Mouse (Mus musculus) liver (tissue): ENCODE data around the gene Obsl1.

Source experiments
- DNase-seq: peaks from one replicate; pipeline ENCODE4 v3.0.0-alpha.2; 2020; ENCODE audit warnings: mixed read lengths

Gene Obsl1

DNA sequence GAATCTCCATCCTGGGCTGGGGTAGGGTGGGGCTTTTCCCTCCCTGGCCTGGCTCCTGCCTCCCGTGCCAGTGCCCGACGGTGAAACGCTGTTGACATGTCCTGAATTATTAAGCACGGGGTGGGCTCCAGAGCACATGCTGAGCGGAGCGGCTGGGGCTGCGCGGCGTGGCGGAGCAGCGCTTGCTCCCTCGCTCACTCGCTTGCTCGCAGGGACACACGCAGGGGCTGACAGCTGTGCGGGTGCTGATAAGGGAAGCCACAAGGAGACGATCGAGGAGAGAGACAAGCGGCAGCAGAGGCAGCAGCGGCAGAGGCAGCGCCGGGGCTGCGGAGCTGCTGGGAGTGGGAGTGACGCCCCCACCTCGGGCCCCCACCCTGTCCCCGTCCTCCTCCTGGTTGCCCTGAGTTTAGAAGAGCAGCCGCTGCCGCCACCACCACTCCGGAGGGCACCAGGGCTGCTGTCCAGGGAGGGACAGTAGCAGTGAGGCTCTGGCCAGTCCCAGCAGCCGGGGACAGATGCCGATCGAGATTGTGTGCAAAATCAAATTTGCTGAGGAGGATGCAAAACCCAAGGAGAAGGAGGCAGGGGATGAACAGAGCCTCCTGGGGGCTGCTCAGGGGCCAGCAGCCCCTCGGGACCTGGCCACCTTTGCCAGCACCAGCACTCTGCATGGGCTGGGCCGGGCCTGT lies 55.8 kb downstream of the Obsl1 start, which contains the start of gene Asic4:
Gene Asic4 (plus strand): TSS at position 123 of the 692 bp plus-strand sequence.
- DNase-seq: peak; percentile 78

DNA sequence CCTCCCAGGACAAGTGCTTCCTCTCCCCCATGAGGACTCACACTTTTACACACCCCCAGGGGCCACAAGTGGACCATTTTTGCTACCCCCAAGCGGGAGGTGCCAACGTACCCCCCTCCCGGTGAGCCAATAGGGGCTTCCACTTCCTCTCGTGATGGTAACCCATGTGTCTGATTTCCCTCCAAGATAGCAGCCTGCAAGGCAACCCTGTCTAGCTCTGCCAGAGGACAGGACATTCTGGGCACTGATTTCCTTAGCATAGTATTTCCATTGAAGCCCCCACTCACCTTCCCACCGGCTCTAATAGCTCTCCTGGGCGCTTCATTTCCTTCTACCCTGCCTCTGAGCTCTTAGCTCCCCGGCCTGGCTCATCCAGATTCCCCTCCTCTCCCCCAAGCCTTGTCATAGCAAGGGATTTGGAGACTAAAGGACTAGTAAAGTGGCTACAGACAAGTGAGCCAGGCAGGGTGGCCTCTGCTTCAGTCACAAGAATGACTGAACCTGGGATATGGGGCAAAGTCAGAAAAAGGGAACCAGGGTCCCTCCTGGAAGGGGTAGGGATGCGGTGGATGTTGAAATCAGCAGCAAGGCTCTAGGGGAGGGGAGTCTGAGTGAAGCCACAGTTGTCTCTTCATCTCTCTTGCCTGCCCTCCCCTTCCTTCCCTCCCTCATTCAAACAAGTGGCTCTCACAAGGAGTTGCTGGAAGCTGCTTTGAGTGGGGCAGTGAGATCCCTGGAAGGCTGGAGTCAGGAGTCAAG lies 56.7 kb downstream of the Obsl1 start:
- DNase-seq: no peak

- no peak for DNase-seq
Measured at GRCm38 (mm10) chr1:75448937-75449336, 57.3 kb downstream of the Obsl1 start.

DNA sequence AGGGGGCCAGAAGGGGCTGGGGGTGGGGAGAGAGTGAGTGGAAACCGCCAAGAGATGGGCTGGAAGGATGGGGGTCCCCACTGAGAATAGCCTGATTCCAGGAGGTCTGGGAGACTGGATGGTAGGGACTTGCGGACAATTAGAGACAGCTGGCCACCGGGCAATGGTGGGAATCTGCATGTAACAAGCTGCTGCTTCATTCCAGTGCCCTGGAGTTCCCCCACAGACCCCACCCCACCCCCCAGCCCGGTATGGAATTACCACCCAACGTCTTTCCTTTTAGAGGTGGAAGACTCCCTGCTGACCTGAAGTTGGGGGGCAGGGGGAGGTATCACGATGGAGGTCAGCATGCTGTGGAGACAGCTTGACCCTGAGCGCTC lies 58.2 kb downstream of the Obsl1 start:
- DNase-seq: no peak

DNA sequence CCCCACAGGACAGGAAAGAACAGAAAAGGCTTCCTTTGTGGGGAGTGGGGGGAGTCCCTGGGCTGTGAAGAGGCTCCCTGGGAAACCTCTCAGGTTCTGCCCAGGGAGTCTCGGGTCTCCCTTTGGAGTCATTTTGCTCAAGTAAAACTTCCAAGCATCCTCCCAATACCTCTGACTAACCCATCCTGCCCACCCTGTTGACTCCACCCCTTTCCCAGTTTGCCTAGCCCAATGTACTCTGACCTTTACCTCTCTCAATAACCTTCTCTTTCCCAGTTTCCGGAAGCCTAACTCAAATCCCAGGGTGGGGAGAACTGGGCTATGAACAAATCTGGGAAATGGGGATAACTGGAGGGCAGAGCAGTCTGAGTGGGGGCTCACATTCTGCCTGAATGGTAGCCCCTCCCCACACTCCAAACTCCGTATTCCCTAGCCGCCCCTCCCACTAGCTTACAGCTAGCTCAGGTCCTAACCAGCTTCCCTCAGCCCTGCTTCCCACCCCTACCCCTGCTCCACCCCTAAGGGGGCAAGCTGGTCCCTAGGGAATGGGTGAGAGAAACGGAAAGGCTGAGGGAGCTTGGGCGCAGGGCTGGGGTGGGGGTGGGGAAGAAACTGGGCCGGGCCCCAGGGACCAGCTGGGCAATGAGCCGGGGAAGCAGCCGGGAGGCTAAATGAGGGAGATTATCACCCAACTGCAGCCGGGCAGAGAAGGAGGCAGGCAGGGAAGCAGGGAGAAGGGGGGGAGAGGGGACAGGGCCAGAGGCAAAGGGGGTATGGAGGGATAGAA lies 58.8 kb downstream of the Obsl1 start:
- peak; percentile 61 for DNase-seq

- DNase-seq: peak; percentile 55
Measured at GRCm38 (mm10) chr1:75446656-75447055, 59.6 kb downstream of the Obsl1 start.

DNA sequence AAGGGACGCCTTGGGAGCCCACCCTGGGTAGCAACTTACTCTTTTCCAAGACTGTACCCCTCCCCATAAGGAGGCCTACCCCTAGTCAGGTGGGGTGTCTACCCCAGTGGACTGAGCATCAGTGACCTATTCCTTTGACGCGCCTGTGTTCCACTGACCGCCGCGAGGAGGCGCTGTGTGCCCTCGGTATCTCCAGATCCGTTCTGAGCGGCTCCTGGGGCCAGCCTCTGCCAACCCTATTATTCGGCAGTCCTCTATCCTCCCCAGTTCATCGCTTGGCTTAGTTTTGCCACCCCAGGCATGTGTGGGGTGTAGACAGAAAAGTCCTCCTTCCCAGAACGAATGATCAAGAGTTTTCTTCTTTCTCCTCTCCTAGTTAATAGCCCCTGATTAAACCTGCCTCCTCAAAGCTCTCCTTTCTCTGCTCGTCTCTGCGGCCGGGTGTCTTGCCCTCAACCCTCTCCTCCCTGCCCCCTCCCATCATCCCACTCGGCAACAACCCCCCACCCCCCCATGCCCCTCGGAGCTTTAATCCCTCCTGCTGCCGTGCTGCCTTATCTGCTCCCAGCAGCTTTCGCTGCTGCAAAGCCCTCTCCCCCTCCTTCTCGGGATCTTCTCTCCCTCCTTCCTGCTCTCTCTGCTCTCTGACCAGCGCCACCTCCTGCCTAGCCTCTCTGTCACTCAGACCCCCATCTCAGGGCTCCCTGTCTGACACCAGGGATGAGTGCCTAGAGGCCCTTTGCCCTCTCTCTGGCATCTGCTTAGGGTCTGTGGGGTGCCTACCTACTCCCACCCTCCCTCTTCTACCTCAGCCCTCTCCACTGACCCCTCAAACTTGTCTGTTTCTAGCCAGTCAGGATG lies 60.3 kb downstream of the Obsl1 start:
- peak; percentile 85 for DNase-seq

GRCm38 (mm10) chr1:75445141-75445701 lies 61.0 kb downstream of the Obsl1 start:
- peak; percentile 60 for DNase-seq

GRCm38 (mm10) chr1:75444208-75444607 lies 62.0 kb downstream of the Obsl1 start:
- DNase-seq: no peak

DNA sequence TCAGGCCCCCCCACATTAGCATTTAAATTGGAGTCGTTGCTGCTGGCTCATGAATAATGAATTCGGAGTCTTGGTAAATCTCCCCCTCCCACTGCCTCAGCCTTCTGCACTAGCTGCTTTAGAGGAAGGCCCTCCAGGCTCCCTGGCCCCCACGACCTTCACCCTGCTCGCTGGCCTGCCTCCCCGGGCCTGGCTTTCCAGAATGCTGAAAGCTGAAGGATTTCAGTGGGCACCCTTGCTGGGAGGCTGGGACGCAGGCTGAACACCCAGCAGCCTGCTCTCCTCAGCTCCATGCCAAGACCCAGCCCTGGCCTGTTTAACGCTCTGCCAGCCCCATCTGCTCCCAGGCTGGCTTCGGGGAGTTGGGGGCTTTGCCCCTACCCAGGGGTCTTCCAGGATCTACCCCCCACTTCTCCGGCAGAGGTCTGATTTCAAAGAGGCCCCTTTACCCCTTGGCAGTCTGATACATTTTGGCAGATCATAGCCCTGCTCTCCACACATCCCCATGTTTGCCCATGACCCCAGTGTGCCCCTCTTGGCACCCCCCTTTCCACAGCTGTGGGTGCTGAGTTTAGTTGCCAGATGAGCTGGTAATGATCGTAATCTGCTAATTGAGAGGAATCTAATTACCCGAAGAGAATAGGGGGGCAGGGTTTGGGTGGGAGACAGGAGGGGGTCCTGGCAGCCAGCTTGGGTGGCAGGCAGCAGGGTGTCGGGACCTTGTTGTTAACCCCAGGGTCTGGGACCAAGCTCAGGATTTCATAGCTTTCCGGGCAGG lies 62.8 kb downstream of the Obsl1 start:
- no peak for DNase-seq

DNA sequence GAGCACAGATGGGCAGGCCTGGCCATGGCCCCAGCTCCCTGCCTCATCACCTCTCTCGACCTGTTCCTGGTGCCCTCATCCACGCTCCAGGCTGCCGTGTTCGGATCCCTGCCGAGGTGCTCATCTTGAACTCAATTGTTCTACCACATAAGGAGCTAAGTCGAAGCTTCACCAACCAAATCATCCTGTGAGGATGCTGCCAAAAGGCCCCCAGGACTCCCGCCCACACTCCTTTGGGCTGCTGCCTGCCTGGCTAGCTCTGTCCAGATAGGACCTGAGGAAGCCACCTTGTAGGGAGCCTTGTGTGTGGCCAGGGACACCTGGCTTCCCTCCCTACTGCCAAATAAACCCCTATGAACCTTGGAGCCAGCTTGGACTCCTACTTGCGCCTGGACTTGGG lies 63.4 kb downstream of the Obsl1 start:
- no peak for DNase-seq

DNA sequence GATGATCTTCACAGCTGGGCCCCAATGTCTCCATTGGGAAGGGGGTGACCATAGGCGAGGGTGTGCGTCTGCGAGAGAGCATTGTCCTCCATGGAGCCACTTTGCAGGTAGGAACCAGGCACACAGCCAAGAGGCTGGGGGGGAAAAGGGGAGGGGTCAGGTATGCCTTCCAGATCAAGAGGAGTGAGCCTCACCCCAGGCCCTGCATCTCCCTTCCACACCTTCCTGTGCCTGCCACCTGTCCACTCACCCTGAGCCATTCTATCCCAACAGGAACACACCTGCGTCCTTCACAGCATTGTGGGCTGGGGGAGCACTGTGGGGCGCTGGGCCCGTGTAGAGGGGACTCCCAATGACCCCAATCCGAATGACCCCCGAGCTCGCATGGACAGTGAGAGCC lies 64.1 kb downstream of the Obsl1 start:
- no peak for DNase-seq

DNA sequence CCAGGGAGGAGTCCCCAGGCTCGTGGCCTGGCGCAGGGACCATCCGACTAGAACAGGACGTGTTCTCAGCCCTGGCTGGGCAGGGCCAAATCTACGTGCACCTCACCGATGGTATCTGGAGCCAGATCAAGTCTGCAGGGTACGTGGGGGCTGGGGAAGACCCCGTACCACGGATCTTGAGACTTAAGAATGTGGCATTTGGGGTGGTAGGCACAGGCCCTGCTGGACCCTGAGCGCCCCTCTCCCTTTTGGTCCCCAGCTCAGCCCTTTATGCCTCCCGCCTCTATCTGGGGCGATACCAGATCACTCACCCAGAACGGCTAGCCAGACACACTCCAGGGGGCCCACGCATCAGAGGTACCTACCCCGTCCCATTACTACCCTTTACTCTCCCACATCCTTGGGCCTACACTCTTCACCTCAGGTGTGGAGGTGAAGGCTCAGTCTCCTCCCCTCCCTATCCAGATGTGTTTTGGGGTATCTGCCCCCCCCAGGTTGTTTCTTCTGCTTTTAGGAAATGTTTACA lies 64.7 kb downstream of the Obsl1 start:
- no peak for DNase-seq

- no peak for DNase-seq
Measured at GRCm38 (mm10) chr1:75440661-75441060, 65.6 kb downstream of the Obsl1 start.

DNA sequence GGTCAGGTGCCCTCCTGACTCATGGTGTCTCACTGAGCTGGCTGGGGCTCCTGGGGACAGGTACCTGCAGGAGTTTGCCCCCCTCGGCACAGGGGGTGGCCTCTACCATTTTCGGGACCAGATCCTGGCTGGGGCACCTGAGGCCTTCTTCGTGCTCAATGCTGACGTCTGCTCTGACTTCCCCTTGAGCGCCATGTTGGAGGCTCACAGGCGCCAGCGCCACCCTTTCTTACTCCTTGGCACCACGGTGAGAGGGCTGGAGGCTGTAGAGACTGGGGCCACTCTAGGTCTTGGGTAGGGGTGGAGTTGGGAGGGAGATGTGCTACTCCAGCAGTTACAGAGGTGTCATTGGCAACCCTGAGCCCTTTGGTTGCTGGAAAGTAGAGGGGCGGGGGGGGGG lies 67.5 kb downstream of the Obsl1 start:
- no peak for DNase-seq

DNA sequence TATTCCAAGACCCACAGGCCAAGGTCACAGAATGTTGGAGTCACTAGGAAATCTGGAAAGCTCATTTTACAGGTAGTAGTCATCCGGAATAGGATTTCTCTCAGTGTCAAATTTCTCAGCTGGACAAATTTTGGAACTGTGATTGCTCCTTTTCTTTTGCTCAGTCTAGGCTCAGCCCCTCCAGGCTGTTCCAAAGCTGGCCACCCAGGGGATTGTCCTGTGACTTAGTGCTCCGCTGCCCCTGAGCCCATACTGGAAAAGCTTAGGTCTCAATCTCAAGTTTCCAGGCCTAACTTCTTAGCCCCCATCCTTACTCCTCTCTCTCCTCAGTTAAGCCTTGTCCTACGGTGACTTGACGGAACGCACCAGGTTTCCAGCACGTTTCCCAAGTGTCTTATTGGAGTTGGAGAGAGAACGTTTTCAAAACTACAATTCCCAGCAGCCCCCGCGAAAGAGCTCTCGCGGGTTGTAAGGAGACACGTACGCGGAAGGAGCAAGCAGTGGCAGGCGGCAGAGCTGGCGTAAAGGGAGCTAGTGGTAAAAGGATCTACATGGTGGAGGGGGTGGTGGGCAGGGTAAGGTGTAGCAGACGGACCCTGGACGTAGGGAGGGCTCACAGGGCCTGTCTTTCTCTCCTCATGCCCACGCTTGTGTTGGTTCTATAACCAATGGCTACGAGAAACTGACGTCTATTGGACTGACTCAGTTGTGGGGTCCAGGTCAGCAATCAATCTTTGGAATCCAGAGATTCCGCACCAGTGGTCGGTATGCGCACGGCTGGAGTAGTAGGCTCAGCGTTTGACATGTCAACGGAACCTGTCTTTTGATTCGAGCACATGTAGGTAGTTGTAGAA lies 70.5 kb downstream of the Obsl1 start, which contains the start of gene Gmppa:
Gene Gmppa (plus strand): TSS at position 456 of the 854 bp plus-strand sequence.
- DNase-seq: peak; percentile 76
